Mouse (Mus musculus) adrenal gland, postnatal 0 days (tissue): ENCODE data around the gene Fam71e2. TPM values are rescaled to one million over a fixed set of nuclear protein-coding genes. Genes with fewer than 3 reads are reported as not detected.

Experiments
- polyA plus RNA-seq: library from polyadenylated mRNA; unstranded; fragments of >200 nt; fragmentation: Nextera tagmentation; extraction: Ambion mirVana; gene quantifications from 2 replicates; pipeline ENCODE4 v1.2.1, GENCODE M21; 2015

Fam71e2 gene
- not detected in 2 replicates for polyA plus RNA-seq

GRCm38 (mm10) chr7:4771202-4771601, at the start of gene Fam71e2:
Fam71e2 (minus strand) TSS chr7:4771302.

GRCm38 (mm10) chr7:4812303-4813104, 41.4 kb upstream of the Fam71e2 start, which contains the start of gene Ube2s:
Ube2s (minus strand) TSS chr7:4812590.

GRCm38 (mm10) chr7:4792278-4793212, 21.4 kb upstream of the Fam71e2 start, which contains the start of gene Rpl28:
Rpl28 (plus strand) TSS chr7:4792874.

GRCm38 (mm10) chr7:4789436-4789935, 18.4 kb upstream of the Fam71e2 start, which contains the start of gene Tmem238:
Tmem238 (minus strand) TSS chr7:4789656.

GRCm38 (mm10) chr7:4782759-4783158, 11.7 kb upstream of the Fam71e2 start, which contains the start of the genes Il11 and Tmem190:
Il11 (minus strand) TSS chr7:4782859.
Tmem190 (plus strand) TSS chr7:4782937.

GRCm38 (mm10) chr7:4752821-4753570, 18.1 kb downstream of the Fam71e2 start, which contains the start of gene Cox6b2:
Cox6b2 (minus strand) TSS chr7:4753094.

GRCm38 (mm10) chr7:4739544-4740275, 31.4 kb downstream of the Fam71e2 start, which contains the start of gene Kmt5c:
Kmt5c (plus strand) TSS chr7:4740115.

GRCm38 (mm10) chr7:4725169-4725568, 45.9 kb downstream of the Fam71e2 start, which contains the start of gene Tmem150b:
Tmem150b (minus strand) TSS chr7:4725249.

Other genes starting within 250 kb of the Fam71e2 start
- gene Tnni3, start 247.1 kb downstream of the Fam71e2 start, polyA plus RNA-seq: 2.3 and 6.7 TPM in 2 replicates
- gene Dnaaf3, start 238.8 kb downstream of the Fam71e2 start, polyA plus RNA-seq: 0.79 and 0.95 TPM in 2 replicates
- 18.2 and 32.3 TPM in 2 replicates for gene Syt5, start 223.8 kb downstream of the Fam71e2 start, polyA plus RNA-seq
- 0.03 TPM in 1 of 2 replicates, not detected in the other for gene Ptprh, start 167.3 kb downstream of the Fam71e2 start, polyA plus RNA-seq
- 1.1 and 1.4 TPM in 2 replicates for gene Tmem86b, start 139.9 kb downstream of the Fam71e2 start, polyA plus RNA-seq
- 6.7 and 6.9 TPM in 2 replicates for gene Ppp6r1, start 112.3 kb downstream of the Fam71e2 start, polyA plus RNA-seq
- gene Hspbp1, start 86.2 kb downstream of the Fam71e2 start, polyA plus RNA-seq: 70.6 and 80.3 TPM in 2 replicates
- 0.59 and 1.2 TPM in 2 replicates for gene Brsk1, start 80.7 kb downstream of the Fam71e2 start, polyA plus RNA-seq
- 0.10 and 0.24 TPM in 2 replicates for gene Tmem150b, start 46.1 kb downstream of the Fam71e2 start, polyA plus RNA-seq
- 22.8 and 37.7 TPM in 2 replicates for gene Kmt5c, start 31.2 kb downstream of the Fam71e2 start, polyA plus RNA-seq
- 53.7 and 57.2 TPM in 2 replicates for gene Cox6b2, start 18.2 kb downstream of the Fam71e2 start, polyA plus RNA-seq
- gene Il11, start 11.6 kb upstream of the Fam71e2 start, polyA plus RNA-seq: 0.33 and 0.82 TPM in 2 replicates
- 0.38 TPM in 1 of 2 replicates, not detected in the other for gene Tmem190, start 11.6 kb upstream of the Fam71e2 start, polyA plus RNA-seq
- 12.5 and 21.8 TPM in 2 replicates for gene Tmem238, start 18.4 kb upstream of the Fam71e2 start, polyA plus RNA-seq
- 286 and 311 TPM in 2 replicates for gene Rpl28, start 21.6 kb upstream of the Fam71e2 start, polyA plus RNA-seq
- gene Ube2s, start 41.3 kb upstream of the Fam71e2 start, polyA plus RNA-seq: 144 and 154 TPM in 2 replicates
- gene Shisa7, start 73.4 kb upstream of the Fam71e2 start, polyA plus RNA-seq: 0.61 and 1.1 TPM in 2 replicates
- 38.4 and 57.5 TPM in 2 replicates for gene Isoc2b, start 99.0 kb upstream of the Fam71e2 start, polyA plus RNA-seq
- gene Isoc2a, start 105.9 kb upstream of the Fam71e2 start, polyA plus RNA-seq: 0.95 and 1.2 TPM in 2 replicates
- gene Gm36210, start 135.2 kb upstream of the Fam71e2 start, polyA plus RNA-seq: 0.09 and 0.10 TPM in 2 replicates
- 3.5 and 4.1 TPM in 2 replicates for gene Zfp628, start 143.9 kb upstream of the Fam71e2 start, polyA plus RNA-seq
- gene Nat14, start 150.7 kb upstream of the Fam71e2 start, polyA plus RNA-seq: 6.9 and 7.6 TPM in 2 replicates
- 3.6 and 3.7 TPM in 2 replicates for gene Ssc5d, start 154.5 kb upstream of the Fam71e2 start, polyA plus RNA-seq
- gene Sbk2, start 193.1 kb upstream of the Fam71e2 start, polyA plus RNA-seq: 0.19 TPM in 1 of 2 replicates, not detected in the other
- gene Sbk3, start 199.9 kb upstream of the Fam71e2 start, polyA plus RNA-seq: 0.18 TPM in 1 of 2 replicates, not detected in the other
- 20.7 and 21.3 TPM in 2 replicates for gene Zfp579, start 224.9 kb upstream of the Fam71e2 start, polyA plus RNA-seq
- gene Zfp524, start 243.1 kb upstream of the Fam71e2 start, polyA plus RNA-seq: 8.4 and 12.0 TPM in 2 replicates
- 17.2 and 20.9 TPM in 2 replicates for gene Fiz1, start 243.4 kb upstream of the Fam71e2 start, polyA plus RNA-seq
- 2.2 and 3.8 TPM in 2 replicates for gene Gm44973, start 244.2 kb upstream of the Fam71e2 start, polyA plus RNA-seq
- 4.2 and 4.6 TPM in 2 replicates for gene Zfp865, start 249.1 kb upstream of the Fam71e2 start, polyA plus RNA-seq
- gene Ccdc106, start 249.3 kb upstream of the Fam71e2 start, polyA plus RNA-seq: 6.2 and 11.3 TPM in 2 replicates